Comparison of ENCODE assay signal across 8 mouse cellular contexts in genomic region chr16:94570361-94571041, GRCm38 (mm10). TPM values are rescaled to one million over a fixed set of nuclear protein-coding genes. Genes with fewer than 3 reads are reported as not detected.
DNase-seq lines count a peak whose midpoint lies in the region; ATAC-seq and TF ChIP-seq lines count a peak whose summit lies in the region.

No protein-coding gene starts in this region.

- DNase-seq in brain, adult 2 months (ENCODE audit: low read depth, low spot score) = peak; percentile 63
- DNase-seq in forebrain, embryonic 11.5 days (ENCODE audit: low spot score) = peak; percentile 77
- DNase-seq in kidney, postnatal 25 days = peak; percentile 67 to 87
- peak; percentile 77 to 79 for DNase-seq in lung, adult 18-20 months

- no peaks in the 10 kb centered on the region for H3K27me3 ChIP-seq in C2C12 (ENCODE audit: control insufficient read depth, insufficient read depth, insufficient read length)
- H3K27me3 ChIP-seq in forebrain, embryonic 11.5 days (ENCODE audit: control insufficient read depth, insufficient read depth, low read length) = no peaks in the 10 kb centered on the region
- no peaks in the 10 kb centered on the region for H3K27me3 ChIP-seq in heart, embryonic 16.5 days (ENCODE audit: control insufficient read depth, insufficient read depth, low read length)
- H3K27me3 ChIP-seq in neural tube, embryonic 13.5 days = no peaks in the 10 kb centered on the region
- no peaks in the 10 kb centered on the region for H3K27me3 ChIP-seq in testis, adult 2 months (ENCODE audit: control insufficient read depth, insufficient read depth, low read length)

- TF ChIP-seq POLR2A in testis, adult 2 months (IDR thresholded peaks at IDR 0.05; ENCODE audit: control insufficient read depth, low read depth, low read length) = peak; percentile 45

- peaks cover 8% of the 10 kb centered on the region; the same call in 1 of the 2 replicates for H3K4me1 ChIP-seq in forebrain, embryonic 11.5 days (replicated peaks; ENCODE audit: control insufficient read depth, insufficient read depth, low read length)
- peaks cover 40% of the 10 kb centered on the region for H3K4me1 ChIP-seq in heart, embryonic 16.5 days (ENCODE audit: control insufficient read depth, insufficient read depth, low read length)
- H3K4me1 ChIP-seq in neural tube, embryonic 13.5 days (replicated peaks) = peaks cover 47% of the 10 kb centered on the region
- H3K4me1 ChIP-seq in testis, adult 2 months (ENCODE audit: control insufficient read depth, insufficient read depth, low read length) = peaks cover 15% of the 10 kb centered on the region

- ATAC-seq in forebrain, embryonic 11.5 days (replicated peaks; ENCODE audit: low FRiP score) = peak; percentile 25; the same call in 1 of the 2 replicates
- ATAC-seq in heart, embryonic 16.5 days (replicated peaks; ENCODE audit: extremely low read depth, insufficient read depth, low FRiP score) = peak; percentile 6; the same call in 1 of the 2 replicates
- ATAC-seq in neural tube, embryonic 13.5 days (ENCODE audit: low read depth) = 0 out of 2 replicates have a peak, but pooled peaks have one; percentile 12

- H3ac ChIP-seq in C2C12 (ENCODE audit: control insufficient read depth, insufficient read length, low read depth) = peak overlapping the region; percentile 88

- H3K4me2 ChIP-seq in forebrain, embryonic 11.5 days (ENCODE audit: low read depth, low read length, severe bottlenecking) = peak overlapping the region; percentile 64
- H3K4me2 ChIP-seq in heart, embryonic 16.5 days (ENCODE audit: low read depth, low read length) = peak overlapping the region; percentile 77
- H3K4me2 ChIP-seq in neural tube, embryonic 13.5 days = peak overlapping the region; percentile 73

- peak overlapping the region; percentile 100 for H3K27ac ChIP-seq in forebrain, embryonic 11.5 days (ENCODE audit: low read depth, low read length)
- peak overlapping the region; percentile 100 for H3K27ac ChIP-seq in heart, embryonic 16.5 days (ENCODE audit: low read length)
- H3K27ac ChIP-seq in neural tube, embryonic 13.5 days (replicated peaks) = peak overlapping the region; percentile 100
- H3K27ac ChIP-seq in testis, adult 2 months (ENCODE audit: control insufficient read depth, insufficient read depth, low read depth, low read length) = peak overlapping the region; percentile 98

- peak overlapping the region; percentile 99 for H3K9ac ChIP-seq in forebrain, embryonic 11.5 days (ENCODE audit: low read length)
- H3K9ac ChIP-seq in heart, embryonic 16.5 days (ENCODE audit: low read length) = peak overlapping the region; percentile 100
- H3K9ac ChIP-seq in neural tube, embryonic 13.5 days = peak overlapping the region; percentile 100

- no peak for TF ChIP-seq CTCF in C2C12 (IDR thresholded peaks at IDR 0.05; ENCODE audit: control insufficient read depth, insufficient read depth, insufficient read length)
- no peak for TF ChIP-seq CTCF in testis, adult 2 months (IDR thresholded peaks at IDR 0.05; ENCODE audit: control insufficient read depth, insufficient read depth, insufficient replicate concordance, low read depth, low read length)

- peak overlapping the region; percentile 75 for H3K4me3 ChIP-seq in C2C12 (ENCODE audit: insufficient read depth, poor library complexity, severe bottlenecking)
- H3K4me3 ChIP-seq in forebrain, embryonic 11.5 days (ENCODE audit: low read depth, low read length) = peak overlapping the region; percentile 100
- peak overlapping the region; percentile 98 for H3K4me3 ChIP-seq in heart, embryonic 16.5 days (ENCODE audit: low read length)
- peak overlapping the region; percentile 98 for H3K4me3 ChIP-seq in neural tube, embryonic 13.5 days
- peak overlapping the region; percentile 99 for H3K4me3 ChIP-seq in testis, adult 2 months (ENCODE audit: control insufficient read depth, low read depth, low read length)

- H3K36me3 ChIP-seq in C2C12 (ENCODE audit: control insufficient read depth, insufficient read depth) = no peaks in the 10 kb centered on the region
- no peaks in the 10 kb centered on the region for H3K36me3 ChIP-seq in forebrain, embryonic 11.5 days (ENCODE audit: control insufficient read depth, insufficient read depth, low read length)
- no peaks in the 10 kb centered on the region for H3K36me3 ChIP-seq in heart, embryonic 16.5 days (ENCODE audit: control insufficient read depth, insufficient read depth)
- H3K36me3 ChIP-seq in neural tube, embryonic 13.5 days = no peaks in the 10 kb centered on the region
- H3K36me3 ChIP-seq in testis, adult 2 months (ENCODE audit: control insufficient read depth, insufficient read depth, low read length) = no peaks in the 10 kb centered on the region

- WGBS in forebrain, embryonic 11.5 days = 0% methylated on average over 51 of the region's 88 CpGs
- under 1% methylated on average over 74 of the region's 88 CpGs for WGBS in heart, embryonic 16.5 days
- under 1% methylated on average over 32 of the region's 88 CpGs for WGBS in neural tube, embryonic 13.5 days

- peaks cover 58% of the 10 kb centered on the region for H3K79me2 ChIP-seq in C2C12 (ENCODE audit: control insufficient read depth, insufficient read depth)

- no peaks in the 10 kb centered on the region for H3K9me3 ChIP-seq in forebrain, embryonic 11.5 days (ENCODE audit: control insufficient read depth, low read length)
- H3K9me3 ChIP-seq in heart, embryonic 16.5 days (replicated peaks; ENCODE audit: control insufficient read depth, low read length) = no peaks in the 10 kb centered on the region
- H3K9me3 ChIP-seq in neural tube, embryonic 13.5 days = no peaks in the 10 kb centered on the region

- H3K79me3 ChIP-seq in C2C12 (ENCODE audit: low read depth) = peaks cover 49% of the 10 kb centered on the region

TF ChIP-seq in C2C12, 6 proteins besides CTCF, POLR2A, EP300 and RAD21:
- TF ChIP-seq CEBPB (IDR thresholded peaks at IDR 0.05; ENCODE audit: low read depth) = no peak
- no peak for TF ChIP-seq MAX (IDR thresholded peaks at IDR 0.05)
- TF ChIP-seq FOSL1 (IDR thresholded peaks at IDR 0.05; ENCODE audit: insufficient read depth, low read length, poor library complexity, severe bottlenecking) = no peak
- TF ChIP-seq MYOD1 (IDR thresholded peaks at IDR 0.05; ENCODE audit: control insufficient read depth, insufficient read length, low read depth) = no peak
- no peak for TF ChIP-seq MYOG (IDR thresholded peaks at IDR 0.05; ENCODE audit: control insufficient read depth, extremely low read depth, insufficient read length)
- no peak for TF ChIP-seq USF1 (IDR thresholded peaks at IDR 0.05; ENCODE audit: low read depth)
TF ChIP-seq in C2C12: peak in this region for 0.

RNA-seq across cellular contexts. Expression of gene Dyrk1a, which starts 0.7 kb away (rescaled TPM):
- 17.3 TPM for polyA plus RNA-seq in C2C12 (2012; fragmentation: generic; extraction: Trizol)
- polyA plus RNA-seq in forebrain, embryonic 11.5 days (2014; fragmentation: Nextera tagmentation; extraction: Ambion mirVana) = 12.0 and 13.5 TPM in 2 replicates
- polyA plus RNA-seq in heart, embryonic 16.5 days (2015; fragmentation: Nextera tagmentation; extraction: Ambion mirVana) = 7.8 and 8.1 TPM in 2 replicates
- 9.5 and 10.3 TPM in 2 replicates for polyA plus RNA-seq in neural tube, embryonic 13.5 days (2015; fragmentation: Nextera tagmentation; extraction: Ambion mirVana)
- 14.0 and 15.0 TPM in 2 replicates for polyA plus RNA-seq in testis, adult 2 months (2012; rRNA removed)

RNA-seq across cellular contexts. Expression of gene Vps26c, which starts 43.9 kb away (rescaled TPM):
- polyA plus RNA-seq in C2C12 (2012; fragmentation: generic; extraction: Trizol) = 50.3 TPM
- polyA plus RNA-seq in forebrain, embryonic 11.5 days (2014; fragmentation: Nextera tagmentation; extraction: Ambion mirVana) = 51.3 and 59.6 TPM in 2 replicates
- polyA plus RNA-seq in heart, embryonic 16.5 days (2015; fragmentation: Nextera tagmentation; extraction: Ambion mirVana) = 47.9 and 51.7 TPM in 2 replicates
- 74.6 and 82.4 TPM in 2 replicates for polyA plus RNA-seq in neural tube, embryonic 13.5 days (2015; fragmentation: Nextera tagmentation; extraction: Ambion mirVana)
- 14.2 and 16.7 TPM in 2 replicates for polyA plus RNA-seq in testis, adult 2 months (2012; rRNA removed)

Comparison
In these comparisons a context has a peak if more than half of its experiments do, and no peak if none do; other contexts are left out.
1. Peak in every context shown above with its lines: DNase-seq, ATAC-seq, H3K4me3 ChIP-seq and H3K27ac ChIP-seq.